Mouse (Mus musculus): ENCODE data around the gene Fam186b.

DNA sequence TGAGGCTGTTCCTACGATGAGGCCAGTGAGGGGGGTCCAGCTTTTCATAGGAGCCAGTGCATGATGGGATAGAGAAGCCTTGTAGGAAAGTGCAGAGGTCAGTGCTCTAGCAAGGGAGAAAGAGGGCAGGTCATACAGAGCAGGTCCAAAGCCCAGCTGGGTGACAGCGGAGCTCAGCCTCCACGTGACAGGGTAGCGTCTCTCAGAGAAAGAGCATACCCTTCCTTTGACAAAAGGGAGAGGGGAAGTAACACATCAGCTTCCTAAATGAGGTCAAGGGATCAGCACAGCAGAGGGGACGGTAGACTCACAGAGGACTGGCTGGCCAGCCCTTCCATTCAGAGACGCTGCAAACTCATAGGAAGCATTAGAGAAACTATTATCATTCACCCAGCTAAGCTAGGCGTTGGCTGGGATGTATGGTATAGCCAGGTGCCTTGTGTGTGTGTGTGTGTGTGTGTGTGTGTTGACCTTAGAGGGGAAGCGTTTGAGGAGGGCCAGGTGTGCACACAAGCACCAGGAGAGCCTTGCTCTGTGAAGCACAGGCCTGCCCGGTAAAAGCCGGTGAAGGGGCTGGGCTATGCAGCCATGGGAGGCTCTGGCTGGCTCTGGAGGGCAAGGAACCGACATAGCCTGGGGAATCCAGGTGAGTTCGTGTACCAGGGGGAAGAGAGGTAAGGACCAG is 61.2 kb downstream of the Fam186b start:
- no peak for TF ChIP-seq POLR2A (IDR thresholded peaks at IDR 0.05; ENCODE audit: control insufficient read depth in 1 of 2, insufficient read depth in 1 of 2, low read depth in 1 of 2, low read length in 2 of 2, poor library complexity in 1 of 2)
- no peak for TF ChIP-seq GATA1 (IDR thresholded peaks at IDR 0.05; ENCODE audit: low read depth, low read length)
- no peak for TF ChIP-seq CTCF (IDR thresholded peaks at IDR 0.05 in 2 of 3, conservative IDR thresholded peaks at IDR 0.05 in 1 of 3; ENCODE audit: control insufficient read depth in 1 of 3, insufficient read depth in 1 of 3, low read depth in 2 of 3, low read length in 3 of 3, poor library complexity in 1 of 3, severe bottlenecking in 1 of 3)
- no peak for TF ChIP-seq HCFC1 (IDR thresholded peaks at IDR 0.05; ENCODE audit: low read depth, low read length)
- TF ChIP-seq CHD1 (IDR thresholded peaks at IDR 0.05; ENCODE audit: low read depth, low read length) = no peak
- TF ChIP-seq MAFK (IDR thresholded peaks at IDR 0.05; ENCODE audit: borderline replicate concordance, low read depth, low read length) = no peak
- TF ChIP-seq CHD2 (IDR thresholded peaks at IDR 0.05; ENCODE audit: low read length) = no peak
- no peak for TF ChIP-seq MAX (IDR thresholded peaks at IDR 0.05; ENCODE audit: low read length)
- no peak for TF ChIP-seq ZMIZ1 (IDR thresholded peaks at IDR 0.05; ENCODE audit: low read depth, low read length)
- TF ChIP-seq MYB (IDR thresholded peaks at IDR 0.05; ENCODE audit: low read depth, low read length) = no peak
- TF ChIP-seq GABPA (IDR thresholded peaks at IDR 0.05; ENCODE audit: low read depth, low read length) = no peak
- TF ChIP-seq BHLHE40 (IDR thresholded peaks at IDR 0.05; ENCODE audit: borderline replicate concordance, low read depth, low read length) = no peak
- TF ChIP-seq MAZ (IDR thresholded peaks at IDR 0.05; ENCODE audit: low read depth, low read length) = no peak
